Mouse (Mus musculus) gastrocnemius, adult 2 months (tissue): ENCODE results near the gene Wbp2. TPM values are rescaled to one million over a fixed set of nuclear protein-coding genes. Genes with fewer than 3 reads are reported as not detected.

Experiments used
- DNase-seq: peaks from one replicate; pipeline ENCODE4 v3.0.0; 2022
- H3K27ac ChIP-seq: fragments of 200-600 bp; 2 replicates; pipeline ENCODE4 v1.8.1; 2022; ENCODE audit warnings: mild to moderate bottlenecking
- H3K4me3 ChIP-seq: fragments of 200-600 bp; 2 replicates; pipeline ENCODE4 v1.8.1; 2022; ENCODE audit warnings: mild to moderate bottlenecking, moderate library complexity
- CTCF ChIP-seq: fragments of 200-600 bp; IDR thresholded peaks from 2 replicates; pipeline ENCODE4 v1.8.1; 2022; ENCODE audit warnings: antibody characterized with exemption, mild to moderate bottlenecking, moderate library complexity
- intact Hi-C: fragments of 180-260 bp; cut with DNase I; formaldehyde crosslinking; loops from one replicate; pipeline ENCODE4 v1.15.1; 2025
- total RNA-seq, 2 experiments: library from RNA; stranded (reverse); gene quantifications; 2 replicates each; pipeline ENCODE4 v1.2.3; 2021

Wbp2 gene
- total RNA-seq, 2 experiments from 2014 or later: 77.2 to 81.8 TPM

DNA sequence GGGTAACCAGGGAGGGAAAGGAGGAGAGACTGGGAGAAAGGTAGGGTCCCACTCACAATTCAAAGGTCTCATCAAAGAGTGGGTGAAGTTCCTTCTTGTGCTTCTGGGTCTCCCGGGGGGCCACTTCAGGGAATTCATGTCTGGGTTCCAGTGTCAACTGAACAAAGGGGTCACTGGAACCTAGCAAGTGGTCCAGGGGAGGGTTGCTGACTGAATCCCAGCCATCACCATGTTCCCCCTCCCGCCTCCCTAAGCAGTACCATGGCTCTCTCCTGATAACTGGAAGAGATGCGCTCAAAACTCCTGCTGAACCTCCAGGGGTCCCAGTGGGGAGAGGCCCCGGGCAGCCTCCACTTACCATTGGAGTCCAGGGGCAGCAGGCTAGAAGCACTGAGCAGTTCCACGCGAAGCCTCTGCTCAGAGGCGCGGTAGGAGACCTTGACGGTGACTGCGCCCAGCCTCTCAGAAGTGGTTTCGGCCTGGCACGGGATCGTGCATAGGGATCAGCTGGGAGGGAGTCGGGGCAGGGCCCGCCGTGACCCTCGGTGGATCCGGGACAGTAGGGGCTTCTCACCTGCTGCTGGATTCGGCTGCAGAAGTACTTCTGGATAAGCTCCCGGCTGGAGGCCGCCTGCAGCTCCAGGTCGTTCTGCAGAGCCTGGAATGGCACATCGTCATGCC is 22.5 kb downstream of the Wbp2 start:
- Histone ChIP-seq H3K4me3 (no peak overlapping the region), H3K27ac (no peak overlapping the region)
- intact Hi-C loops: no loop called here
- no peak for TF ChIP-seq CTCF
- DNase-seq: no peak

DNA sequence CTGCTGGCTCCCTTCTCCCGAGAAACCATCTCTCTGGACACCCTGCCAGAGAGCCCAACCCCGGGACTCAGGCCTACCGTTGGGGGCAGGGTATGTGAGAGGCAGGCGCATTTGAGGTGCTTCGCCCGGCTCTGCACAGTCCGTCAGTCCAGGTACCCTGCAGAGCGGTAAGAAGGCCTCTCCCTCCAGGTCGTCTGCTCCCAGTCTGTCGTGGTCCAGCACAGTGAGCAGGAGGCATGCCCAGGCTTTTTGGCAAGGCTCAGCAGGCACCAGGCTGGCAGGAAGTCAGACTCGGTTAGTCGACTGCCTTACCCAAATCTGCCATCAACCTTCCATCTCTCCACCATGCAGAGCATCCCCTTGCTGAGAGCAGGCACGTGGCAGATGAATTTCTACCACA is 23.2 kb downstream of the Wbp2 start:
- Histone ChIP-seq H3K4me3 (no peak overlapping the region), H3K27ac (no peak overlapping the region)
- no peak for DNase-seq
- intact Hi-C loops: loop anchor here (2.0 kb wide), 1 partner anchor 27 kb away; no protein-coding TSS in a partner anchor
- TF ChIP-seq CTCF: no peak

DNA sequence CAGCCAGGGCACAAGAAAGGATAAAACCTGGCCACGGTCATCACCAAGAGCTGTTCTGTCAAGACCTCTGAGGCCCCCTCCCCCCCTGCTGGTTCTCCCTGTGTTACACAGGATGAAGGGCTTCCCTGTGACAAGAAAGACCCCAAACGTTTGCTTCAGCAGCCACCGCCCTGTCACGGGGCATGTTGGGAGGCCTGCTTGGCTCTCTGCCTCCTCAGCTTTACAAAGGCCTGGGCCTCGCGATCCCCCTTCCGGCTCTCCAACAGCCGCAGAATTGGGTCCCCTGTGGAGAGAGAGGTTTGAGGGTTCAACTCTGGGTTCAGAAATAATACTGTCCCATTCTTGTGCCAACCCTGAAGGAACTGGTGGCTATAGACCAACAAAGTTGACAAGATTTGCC is 24.3 kb downstream of the Wbp2 start:
- no peak for TF ChIP-seq CTCF
- DNase-seq: no peak
- intact Hi-C loops: loop anchor here (2.0 kb wide), 1 partner anchor 26 kb away; no protein-coding TSS in a partner anchor
- no peak overlapping the region for H3K4me3 ChIP-seq
- no peak overlapping the region for H3K27ac ChIP-seq

DNA sequence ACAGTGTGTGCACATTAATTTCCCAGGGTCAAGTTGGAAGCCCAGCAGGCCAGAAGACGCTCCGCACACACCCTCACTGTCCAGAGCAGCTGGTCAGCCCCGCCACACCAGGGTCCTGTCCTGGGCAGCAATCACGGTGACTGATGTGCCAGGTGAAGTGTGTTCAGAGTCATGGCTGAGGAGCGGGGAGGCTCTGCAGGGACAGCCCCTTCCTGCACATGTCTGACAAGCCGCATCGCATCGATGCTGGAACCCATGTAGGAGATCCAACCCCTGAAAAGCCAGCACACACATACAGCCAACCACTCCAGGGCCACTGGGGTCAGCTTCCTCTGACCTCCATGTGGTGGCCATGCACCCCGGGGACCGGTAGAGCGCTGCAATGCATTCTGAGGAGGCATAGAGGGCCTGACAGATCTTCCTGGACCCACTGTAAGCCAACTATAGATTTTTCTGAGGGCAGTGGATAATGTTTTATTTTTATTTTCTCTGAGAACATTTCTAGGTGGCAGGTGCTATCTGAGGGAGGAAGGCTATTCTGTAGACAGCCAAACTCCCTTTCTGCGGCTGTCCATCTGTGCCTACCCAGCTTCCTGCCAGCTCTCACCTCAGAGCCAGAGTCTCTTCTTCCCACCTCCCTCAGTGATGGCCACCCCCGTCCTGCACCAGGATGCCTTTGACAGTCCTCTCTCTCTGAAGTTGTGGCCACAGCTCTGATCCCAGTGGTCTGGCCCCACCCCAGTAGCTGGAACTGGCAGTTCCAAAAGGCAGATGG is 25.0 kb downstream of the Wbp2 start:
- intact Hi-C loops: loop anchor here (2.0 kb wide), 1 partner anchor 25 kb away; no protein-coding TSS in a partner anchor
- no peak overlapping the region for H3K4me3 ChIP-seq
- no peak for TF ChIP-seq CTCF

DNA sequence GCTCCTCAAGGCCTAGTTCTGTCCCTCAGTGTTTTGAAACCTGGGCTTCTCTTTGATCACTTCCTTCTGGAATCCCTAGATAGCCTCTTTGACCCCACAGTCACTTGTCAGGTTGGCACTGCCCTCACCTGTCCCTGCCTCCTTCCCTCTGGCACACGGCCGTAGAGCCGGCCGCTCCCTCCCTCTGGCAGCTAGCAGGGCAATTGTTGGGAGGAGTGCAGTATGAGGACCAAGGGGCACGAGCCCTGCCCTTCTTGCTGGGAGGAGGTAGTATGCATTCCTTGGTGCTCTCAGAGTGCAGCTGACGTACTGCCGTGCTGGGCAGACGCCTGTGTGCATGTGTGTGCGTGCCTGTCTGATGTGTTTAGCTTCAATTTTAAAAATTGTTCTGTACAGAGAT is 26.2 kb downstream of the Wbp2 start:
- H3K4me3 ChIP-seq: no peak overlapping the region
- intact Hi-C loops: no loop called here
- DNase-seq: no peak
- no peak for TF ChIP-seq CTCF
- H3K27ac ChIP-seq: no peak overlapping the region

More for the DNA sequence above, 25.0 kb downstream of the Wbp2 start:
- no peak for DNase-seq
- no peak overlapping the region for H3K27ac ChIP-seq

DNA sequence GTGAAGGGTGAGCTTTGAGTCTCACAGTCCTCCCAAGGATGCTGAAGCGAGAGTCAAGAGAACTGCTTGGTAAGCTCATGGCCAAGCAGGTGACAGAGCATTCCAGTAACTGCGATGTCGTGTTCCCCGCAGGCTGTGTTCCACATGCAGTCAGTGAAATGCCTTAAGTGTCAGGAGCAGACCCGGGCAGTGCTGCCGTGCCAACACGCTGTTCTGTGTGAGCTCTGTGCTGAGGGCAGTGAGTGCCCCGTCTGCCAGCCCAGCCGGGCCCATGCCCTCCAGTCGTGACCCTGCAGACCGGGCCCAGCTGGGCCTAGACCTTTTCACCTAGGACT is 27.1 kb downstream of the Wbp2 start:
- Histone ChIP-seq H3K27ac (no peak overlapping the region), H3K4me3 (no peak overlapping the region)
- no peak for TF ChIP-seq CTCF
- DNase-seq: no peak
- intact Hi-C loops: no loop called here

DNA sequence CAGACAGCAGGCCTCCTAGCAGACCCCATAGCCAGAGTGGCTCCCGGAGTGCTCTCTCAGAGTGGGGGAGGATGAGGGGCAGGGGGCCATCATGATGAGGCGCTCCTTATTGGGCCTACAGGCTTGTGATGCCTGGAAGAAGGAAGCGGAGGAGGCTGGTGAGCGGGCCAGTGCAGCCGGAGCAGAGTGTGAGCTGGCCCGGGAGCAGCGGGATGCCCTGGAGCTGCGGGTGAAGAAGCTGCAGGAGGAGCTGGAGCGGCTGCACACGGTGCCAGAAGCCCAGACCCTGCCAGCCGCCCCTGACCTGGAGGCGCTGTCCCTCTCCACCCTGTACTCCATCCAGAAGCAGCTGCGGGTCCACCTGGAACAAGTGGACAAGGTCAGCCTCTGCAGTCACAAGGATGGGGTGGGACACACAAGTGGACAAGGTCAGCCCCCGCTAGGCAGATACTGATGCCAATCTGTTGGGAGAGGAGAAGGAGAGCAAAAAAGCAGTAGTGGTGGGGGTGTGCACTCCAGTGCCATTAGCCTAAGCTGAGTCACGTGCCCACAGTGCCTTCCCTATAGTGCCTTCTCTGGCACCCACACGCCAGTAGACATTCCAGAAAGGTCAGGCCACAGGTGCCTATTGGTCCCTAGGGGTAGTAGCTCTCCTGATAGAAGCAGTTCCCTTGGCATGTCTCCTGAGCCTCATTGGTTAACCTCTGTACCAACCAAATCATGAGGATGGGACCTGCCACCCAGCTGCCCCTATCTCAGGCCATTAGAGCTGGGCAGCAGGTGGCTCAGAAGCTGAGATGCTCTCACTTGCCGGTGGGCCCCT is 27.7 kb downstream of the Wbp2 start:
- no peak for TF ChIP-seq CTCF
- Histone ChIP-seq H3K4me3 (no peak overlapping the region), H3K27ac (no peak overlapping the region)
- intact Hi-C loops: no loop called here
- no peak for DNase-seq

DNA sequence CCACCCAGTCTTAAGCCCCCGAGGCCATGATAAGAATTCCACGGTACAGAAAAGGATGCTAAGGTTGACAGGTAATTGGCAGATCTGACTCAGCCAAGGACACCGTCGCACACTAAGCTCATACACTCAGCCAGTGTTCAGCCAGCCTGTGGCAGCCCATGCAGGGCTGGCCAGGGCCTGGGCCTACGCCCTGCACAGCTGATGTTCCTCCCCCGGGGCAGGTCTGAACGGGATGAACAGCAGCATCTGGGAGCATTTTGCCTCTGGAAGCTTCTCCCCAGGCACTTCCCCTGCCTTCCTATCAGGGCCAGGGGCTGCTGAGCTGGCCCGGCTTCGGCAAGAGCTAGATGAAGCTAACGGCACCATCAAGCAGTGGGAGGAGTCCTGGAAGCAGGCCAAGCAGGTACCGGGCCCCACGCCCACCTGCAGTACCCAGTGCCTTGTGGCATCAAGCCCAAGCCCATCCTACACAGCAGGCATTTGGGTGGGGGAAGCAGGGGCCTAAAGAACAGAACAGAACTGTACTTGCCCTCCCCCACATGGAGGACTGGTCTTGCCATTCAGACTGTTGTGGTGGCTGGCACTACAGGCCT is 28.7 kb downstream of the Wbp2 start:
- DNase-seq: no peak
- no peak overlapping the region for H3K27ac ChIP-seq
- H3K4me3 ChIP-seq: no peak overlapping the region

DNA sequence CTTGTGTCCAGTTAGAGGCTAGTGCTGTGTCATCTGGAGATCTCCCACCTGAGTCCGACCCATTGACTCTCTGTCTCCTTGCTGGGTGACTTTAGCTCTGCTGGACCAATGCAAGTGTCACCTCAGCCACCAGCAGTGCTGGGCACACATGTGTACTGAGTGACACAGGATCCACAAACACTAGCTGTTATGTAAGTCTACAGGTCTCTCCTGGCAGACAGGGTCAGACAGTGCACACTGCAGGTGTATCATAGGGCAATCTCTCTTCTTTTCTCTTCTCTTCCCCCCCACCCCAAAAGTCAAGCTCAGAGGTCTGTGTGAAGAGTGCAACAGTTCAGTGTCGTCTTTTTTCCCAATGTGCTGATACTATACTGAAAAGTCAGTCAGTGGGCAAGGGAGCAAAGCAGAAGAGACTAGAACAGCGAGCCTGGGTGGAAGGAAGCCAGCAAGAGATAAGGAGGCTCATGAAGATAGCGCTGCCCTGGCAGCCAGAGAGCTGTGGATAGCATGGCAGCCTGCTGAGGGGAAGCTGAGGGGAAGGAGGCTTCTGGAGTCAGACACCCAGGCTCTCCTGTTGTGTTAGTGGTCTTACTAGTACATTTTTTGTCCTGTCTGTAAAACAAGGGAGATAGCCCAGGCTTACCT is 29.4 kb downstream of the Wbp2 start:
- no peak for TF ChIP-seq CTCF
- no peak for DNase-seq
- no peak overlapping the region for H3K4me3 ChIP-seq
- intact Hi-C loops: no loop called here
- H3K27ac ChIP-seq: no peak overlapping the region

More for the DNA sequence above, 28.7 kb downstream of the Wbp2 start:
- intact Hi-C loops: no loop called here
- TF ChIP-seq CTCF: no peak

DNA sequence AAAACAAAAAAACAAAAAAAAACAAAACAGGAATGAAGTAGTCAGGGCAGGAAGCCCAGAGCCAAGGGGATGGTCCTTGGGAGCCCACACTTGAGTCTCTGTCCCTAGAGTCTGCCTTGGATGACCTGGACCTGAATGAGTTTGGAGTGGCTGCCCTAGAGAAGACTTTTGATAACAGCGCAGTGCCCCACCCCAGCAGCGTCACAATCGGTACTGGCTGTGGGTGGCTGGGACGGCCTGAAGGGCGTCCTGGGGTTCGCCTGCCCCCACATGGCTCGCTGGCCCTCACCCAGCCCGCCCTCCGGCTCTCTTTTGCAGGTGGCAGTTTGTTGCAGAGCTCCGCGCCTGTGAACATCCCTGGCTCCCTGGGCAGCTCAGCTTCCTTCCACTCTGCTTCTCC is 30.9 kb downstream of the Wbp2 start:
- no peak overlapping the region for H3K27ac ChIP-seq
- H3K4me3 ChIP-seq: no peak overlapping the region
- intact Hi-C loops: no loop called here
- no peak for TF ChIP-seq CTCF
- DNase-seq: no peak

DNA sequence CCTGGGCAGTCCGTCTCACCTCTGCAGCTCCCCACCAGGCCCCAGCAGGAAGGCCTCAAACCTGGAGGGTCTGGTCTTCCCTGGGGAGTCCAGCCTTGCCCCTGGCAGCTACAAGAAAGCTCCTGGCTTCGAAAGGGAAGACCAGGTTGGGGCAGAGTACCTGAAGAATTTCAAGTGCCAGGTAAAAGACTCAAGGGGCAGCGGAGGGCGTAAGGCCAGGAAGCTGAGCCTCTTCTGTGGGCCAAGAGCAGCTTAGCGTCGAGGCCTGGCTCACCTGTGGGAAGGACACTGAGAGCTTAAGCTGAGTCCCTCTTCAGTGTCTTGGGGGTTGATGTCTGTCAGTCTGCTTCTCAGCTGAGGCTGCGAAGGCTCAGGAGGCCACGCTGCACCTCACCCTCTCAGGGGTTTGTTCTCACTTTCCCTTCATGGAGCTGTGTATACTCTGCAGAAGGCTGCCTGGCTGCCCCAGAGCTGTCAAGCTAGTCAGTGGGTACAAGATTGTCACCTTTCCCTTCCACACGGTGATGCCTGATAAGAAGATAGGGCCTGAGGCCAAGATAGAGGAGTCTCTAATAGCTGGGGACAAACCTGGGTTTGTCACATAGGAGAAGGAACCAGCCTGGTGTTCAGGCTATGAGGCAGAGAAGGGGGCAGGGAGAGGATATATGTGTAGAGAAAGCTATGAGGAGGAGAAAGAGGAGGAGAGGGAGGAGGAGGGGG is 33.1 kb downstream of the Wbp2 start:
- no peak for DNase-seq
- H3K4me3 ChIP-seq: no peak overlapping the region
- TF ChIP-seq CTCF: no peak
- intact Hi-C loops: no loop called here
- no peak overlapping the region for H3K27ac ChIP-seq

DNA sequence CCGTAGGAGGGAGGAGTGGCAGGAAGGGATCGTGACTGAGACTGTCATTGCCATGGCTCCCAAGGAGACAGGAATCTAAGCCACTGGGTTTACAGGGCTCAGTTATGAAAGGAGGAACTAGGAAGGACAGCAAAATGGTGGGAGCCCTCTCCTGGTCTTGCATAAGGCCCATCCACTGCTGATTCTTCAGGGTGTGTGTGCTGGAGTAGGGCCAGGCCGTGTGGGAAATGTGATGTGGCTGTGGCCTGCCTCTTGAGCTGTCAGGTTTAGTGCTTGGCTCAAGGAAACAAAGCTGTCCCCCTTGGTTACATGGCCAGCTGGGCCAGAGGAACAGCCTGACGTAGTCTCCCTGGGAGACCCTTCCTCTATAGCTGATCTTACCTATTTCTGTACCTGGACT is 36.6 kb downstream of the Wbp2 start:
- no peak for TF ChIP-seq CTCF
- H3K27ac ChIP-seq: no peak overlapping the region
- no peak for DNase-seq
- intact Hi-C loops: no loop called here
- H3K4me3 ChIP-seq: no peak overlapping the region
